Mouse (Mus musculus) adipocyte (in vitro differentiated cells): ENCODE measurements at regions not wholly inside any gene's neighbourhood (a gene's known extent, or its start where the extent isn't known, plus 50 kb on each side); places are given as distances from the start of the nearest gene placed in this dataset.

Experiments
- DNase-seq: peaks from one replicate; pipeline ENCODE4 v3.0.0-alpha.2; 2016; ENCODE audit warnings: low spot score

DNA sequence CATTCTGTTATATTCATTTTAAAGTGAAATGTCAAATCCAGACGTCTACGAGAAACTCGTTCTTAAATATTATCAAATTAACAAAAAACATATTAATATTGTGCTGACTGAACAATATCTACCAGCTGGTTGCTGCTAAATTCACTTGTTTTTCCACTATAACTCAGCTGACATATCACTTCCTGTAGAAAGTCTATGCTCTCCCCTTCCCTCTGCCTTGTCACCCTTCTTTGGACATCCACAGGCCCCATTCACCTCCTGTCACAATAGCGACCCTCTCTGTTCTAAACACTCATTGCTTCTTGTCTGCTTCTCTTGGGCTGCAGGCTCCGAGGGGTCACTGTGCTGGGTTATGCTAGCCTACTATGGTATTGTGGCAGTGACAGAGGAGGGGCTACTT, 52.5 kb upstream of the Cplx2 start:
- no peak for DNase-seq

GRCm38 (mm10) chr13:54320212-54320611, 50.9 kb upstream of the Cplx2 start:
- no peak for DNase-seq

DNA sequence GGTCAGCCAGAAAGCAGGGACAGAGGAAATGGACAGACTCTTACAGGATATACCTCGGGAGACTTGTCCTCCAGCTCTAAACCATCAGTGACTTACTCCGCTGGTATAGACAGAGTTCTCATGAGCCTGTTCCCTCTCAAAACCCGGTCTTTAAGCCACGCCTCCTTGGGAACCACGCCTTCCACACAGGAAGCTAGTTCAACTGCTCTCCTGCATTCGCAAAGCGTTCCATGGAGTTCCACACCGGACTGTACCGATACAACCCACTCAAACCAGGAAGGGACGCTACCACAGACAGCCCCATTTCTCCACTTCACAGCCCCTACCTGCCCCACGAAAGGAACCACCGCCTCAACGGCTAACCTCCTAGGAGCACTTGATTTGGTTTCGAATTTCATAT, 50.1 kb upstream of the Cplx2 start:
- no peak for DNase-seq
